Comparison of ENCODE assay signal across 11 mouse cellular contexts in the genomic region with DNA sequence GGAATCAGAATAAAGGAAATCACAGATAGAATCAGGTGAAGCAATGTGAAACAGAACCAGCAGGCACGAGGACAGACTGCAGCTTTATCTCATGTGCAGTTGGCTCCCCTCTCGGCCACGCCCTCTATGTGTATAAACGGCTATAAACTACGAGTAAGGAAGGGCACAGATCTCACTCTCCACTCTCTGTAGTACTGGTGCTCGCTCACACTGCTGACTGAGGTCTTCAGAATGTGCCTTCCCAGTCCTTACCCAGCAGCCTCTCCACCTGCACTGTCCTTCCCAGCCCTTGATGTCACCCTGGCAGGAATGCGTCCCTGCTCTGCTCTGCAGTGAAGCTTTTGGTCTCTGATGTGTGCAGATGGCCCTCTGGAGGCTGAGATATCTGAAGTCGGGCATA.
DNase-seq lines count a peak whose midpoint lies in the region; ATAC-seq and TF ChIP-seq lines count a peak whose summit lies in the region.
"Had no signal": no experiment of that assay in that cellular context is flagged by ENCODE, and none has a peak within 500 bp of the region (broad histone marks: within the 10 kb centered on the region; RNA-seq: fewer than 3 reads in every experiment).

No protein-coding gene starts in this region.

- H3K4me1 ChIP-seq in kidney, postnatal 0 days (replicated peaks; ENCODE audit: insufficient read depth, low read length) = no peaks in the 10 kb centered on the region
- 0 out of 2 replicates have a peak, but pooled peaks cover 2% of the 10 kb centered on the region for H3K4me1 ChIP-seq in heart, embryonic 16.5 days (ENCODE audit: control insufficient read depth, insufficient read depth, low read length)

- TF ChIP-seq CTCF in kidney, postnatal 0 days (IDR thresholded peaks at IDR 0.05; ENCODE audit: low read depth) = 0 out of 2 replicates have a peak, but pooled peaks have one; percentile 4

- no peak overlapping the region for H3K9ac ChIP-seq in kidney, postnatal 0 days (ENCODE audit: low read depth, low read length)
- H3K9ac ChIP-seq in heart, embryonic 16.5 days (ENCODE audit: low read length) = 0 out of 2 replicates have a peak overlapping the region, but pooled peaks have one; percentile 20

- WGBS in kidney, postnatal 0 days = 39% methylated on average over 8 of the region's 8 CpGs
- WGBS in heart, embryonic 16.5 days = 20% methylated on average over 8 of the region's 8 CpGs

- no peaks in the 10 kb centered on the region for H3K9me3 ChIP-seq in kidney, postnatal 0 days (replicated peaks; ENCODE audit: low read length)
- no peaks in the 10 kb centered on the region for H3K9me3 ChIP-seq in heart, embryonic 16.5 days (replicated peaks; ENCODE audit: control insufficient read depth, low read length)

- no peak for ATAC-seq in kidney, postnatal 0 days (replicated peaks; ENCODE audit: low FRiP score, low read depth)
- 0 out of 2 replicates have a peak, but pooled peaks have one; percentile 43 for ATAC-seq in heart, embryonic 16.5 days (replicated peaks; ENCODE audit: extremely low read depth, insufficient read depth, low FRiP score)
- ATAC-seq in megakaryocyte-erythroid progenitor cell, adult 5-6 weeks (replicated peaks; ENCODE audit: low FRiP score, low TSS enrichment, poor library complexity, severe bottlenecking) = peak; percentile 76
- ATAC-seq: hindbrain, embryonic 16.5 days had no signal

- DNase-seq in kidney, postnatal 0 days (ENCODE audit: low spot score) = no peak
- no peak for DNase-seq in kidney, adult 11 months
- peak; percentile 54 for DNase-seq in MEL-GATA-1-ER (ENCODE audit: extremely low read depth, low read depth)
- no peak for DNase-seq in left cerebral cortex, adult 8-10 months (ENCODE audit: low spot score in 2 of 2)
- DNase-seq in right cerebral cortex, postnatal 14 days = no peak
- DNase-seq: lung, postnatal 4 days; thymus, postnatal 36 days had no signal

- no peak overlapping the region for H3K4me2 ChIP-seq in kidney, postnatal 0 days (ENCODE audit: low read length)
- peak overlapping the region; percentile 51 for H3K4me2 ChIP-seq in heart, embryonic 16.5 days (ENCODE audit: low read depth, low read length)

- no peaks in the 10 kb centered on the region for H3K36me3 ChIP-seq in kidney, postnatal 0 days (ENCODE audit: insufficient read depth, low read length)
- no peaks in the 10 kb centered on the region for H3K36me3 ChIP-seq in heart, embryonic 16.5 days (ENCODE audit: control insufficient read depth, insufficient read depth)

- H3K27ac ChIP-seq in kidney, postnatal 0 days = no peak overlapping the region
- peak overlapping the region; percentile 57; the same call in 1 of the 2 replicates for H3K27ac ChIP-seq in heart, embryonic 16.5 days (ENCODE audit: low read length)

- no peak overlapping the region for H3K4me3 ChIP-seq in kidney, postnatal 0 days (replicated peaks; ENCODE audit: low read depth, low read length)
- H3K4me3 ChIP-seq in heart, embryonic 16.5 days (ENCODE audit: low read length) = 0 out of 2 replicates have a peak overlapping the region, but pooled peaks have one; percentile 14
- H3K4me3 ChIP-seq: erythroblast, embryonic 14.5 days had no signal

- no peaks in the 10 kb centered on the region for H3K27me3 ChIP-seq in kidney, postnatal 0 days (ENCODE audit: insufficient read depth, low read length)
- no peaks in the 10 kb centered on the region; the same call in 1 of the 2 replicates for H3K27me3 ChIP-seq in heart, embryonic 16.5 days (ENCODE audit: control insufficient read depth, insufficient read depth, low read length)
